Mouse (Mus musculus) testis, postnatal 10 days (tissue): ENCODE measurements around the gene Kcnk5.

Experiments used
- DNase-seq: peaks from one replicate; pipeline ENCODE4 v3.0.0; 2021; ENCODE audit warnings: low spot score

Gene Kcnk5

GRCm38 (mm10) chr14:20201066-20201683 lies 19.6 kb upstream of the Kcnk5 start:
- no peak for DNase-seq

GRCm38 (mm10) chr14:20193103-20193715 lies 11.6 kb upstream of the Kcnk5 start:
- no peak for DNase-seq

GRCm38 (mm10) chr14:20191136-20191735 lies 9.6 kb upstream of the Kcnk5 start:
- no peak for DNase-seq

DNA sequence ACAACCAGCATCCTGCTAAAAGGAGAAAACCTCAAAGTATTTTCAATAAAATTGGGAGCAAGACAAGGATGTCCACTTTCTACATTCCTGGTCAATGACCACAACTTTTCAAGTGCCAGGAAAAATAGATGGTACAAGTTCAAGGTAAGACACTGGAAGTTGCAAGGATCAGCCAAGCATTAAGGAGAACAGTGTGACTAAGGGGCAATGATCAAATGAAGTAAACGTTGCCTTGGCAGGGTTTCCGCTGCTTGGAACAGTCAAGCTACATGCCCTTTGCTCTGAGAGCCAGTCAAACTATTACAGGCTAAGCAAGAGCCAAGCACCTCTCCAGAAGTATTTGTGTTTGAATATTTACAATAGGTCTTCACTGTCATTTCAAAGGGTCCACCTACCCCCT lies 8.1 kb upstream of the Kcnk5 start:
- no peak for DNase-seq

GRCm38 (mm10) chr14:20185426-20185825 lies 3.8 kb upstream of the Kcnk5 start:
- no peak for DNase-seq

GRCm38 (mm10) chr14:20183701-20184100 lies 2.1 kb upstream of the Kcnk5 start:
- no peak for DNase-seq

DNA sequence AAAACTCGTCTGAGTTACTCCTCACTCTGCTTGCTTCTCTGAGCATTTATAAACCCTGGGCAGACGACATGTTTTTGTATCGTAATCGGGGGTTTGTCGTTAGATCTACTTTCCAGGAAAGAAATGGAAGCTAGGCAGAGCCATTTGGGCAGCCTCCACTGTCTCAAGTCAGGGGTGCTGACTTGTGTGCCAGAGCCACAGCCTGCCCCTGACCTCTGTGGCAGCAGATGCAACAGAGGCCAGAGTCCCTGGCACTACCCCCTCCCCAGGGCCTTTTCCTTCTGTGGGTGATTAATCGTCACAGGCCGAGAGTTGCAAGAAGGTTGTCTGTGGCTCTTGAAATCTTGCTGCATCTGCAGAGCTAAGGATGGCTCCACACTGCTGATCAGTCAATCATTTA lies 987 bp upstream of the Kcnk5 start:
- no peak for DNase-seq

DNA sequence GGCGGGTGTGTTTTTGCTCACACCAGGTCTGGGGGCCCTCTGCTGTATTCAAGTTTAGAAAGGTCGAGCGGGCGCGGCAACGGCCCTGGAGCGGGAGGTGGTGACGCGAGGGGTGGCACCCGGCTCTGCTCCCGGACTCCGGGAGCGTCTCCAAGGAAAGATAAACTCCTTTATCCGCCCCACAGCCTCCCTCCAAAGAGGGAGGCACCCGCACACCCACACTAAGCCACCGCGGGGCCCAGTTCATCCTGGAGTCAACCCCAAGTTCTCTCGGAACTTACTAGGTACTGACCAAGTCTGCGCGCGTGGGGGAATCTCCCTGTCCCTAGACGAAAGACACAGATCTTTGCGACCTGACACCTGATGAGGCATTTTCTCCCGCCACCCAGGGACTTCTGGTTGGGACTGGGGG lies 852 bp downstream of the Kcnk5 start:
- peak; percentile 56 for DNase-seq

DNA sequence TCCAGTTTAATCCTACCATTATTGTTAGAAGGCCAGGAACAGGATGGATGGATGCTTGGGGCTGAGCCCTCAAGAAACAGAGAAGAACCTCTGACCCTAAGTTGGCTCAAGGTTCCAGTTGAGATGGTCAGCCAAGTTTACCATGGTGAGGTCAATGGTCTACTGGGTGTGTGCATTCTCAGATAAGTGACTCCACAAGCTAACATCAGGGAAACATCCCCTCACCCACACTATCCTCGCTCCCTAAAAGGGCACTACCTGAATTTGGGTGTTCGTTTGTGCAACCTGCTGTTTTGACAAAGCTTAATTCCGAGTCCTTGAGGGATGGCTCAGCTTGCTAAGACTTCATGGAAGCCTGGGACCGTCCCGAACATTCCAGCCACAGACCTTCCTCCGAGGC lies 1.3 kb downstream of the Kcnk5 start:
- no peak for DNase-seq

DNA sequence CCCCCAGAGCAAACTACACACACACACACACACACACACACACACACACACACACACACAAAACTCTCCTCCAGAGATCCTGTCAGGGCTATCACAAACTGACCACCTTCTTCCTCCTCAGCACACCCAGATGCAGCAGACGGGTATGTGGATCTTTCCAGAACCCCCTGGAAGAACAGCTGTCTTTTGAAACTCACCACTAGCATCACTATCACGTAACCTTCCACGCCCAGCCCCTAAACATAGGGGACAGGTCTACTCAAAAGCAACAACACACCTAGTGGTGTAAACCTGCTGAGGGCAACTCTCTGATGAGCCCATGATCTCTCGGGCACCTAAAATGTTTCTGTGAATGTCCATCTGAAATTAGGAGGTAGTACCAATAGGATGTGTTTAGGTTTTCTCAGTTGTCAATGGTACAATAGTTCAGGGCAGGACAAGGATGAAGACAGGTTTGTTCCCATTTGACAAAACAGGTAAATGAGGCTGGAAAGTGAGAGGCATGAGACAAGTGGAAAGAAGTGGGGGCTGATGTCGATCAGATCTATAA lies 1.8 kb downstream of the Kcnk5 start:
- DNase-seq: no peak

- DNase-seq: no peak
Observed at GRCm38 (mm10) chr14:20179080-20179479, 2.5 kb downstream of the Kcnk5 start.

DNA sequence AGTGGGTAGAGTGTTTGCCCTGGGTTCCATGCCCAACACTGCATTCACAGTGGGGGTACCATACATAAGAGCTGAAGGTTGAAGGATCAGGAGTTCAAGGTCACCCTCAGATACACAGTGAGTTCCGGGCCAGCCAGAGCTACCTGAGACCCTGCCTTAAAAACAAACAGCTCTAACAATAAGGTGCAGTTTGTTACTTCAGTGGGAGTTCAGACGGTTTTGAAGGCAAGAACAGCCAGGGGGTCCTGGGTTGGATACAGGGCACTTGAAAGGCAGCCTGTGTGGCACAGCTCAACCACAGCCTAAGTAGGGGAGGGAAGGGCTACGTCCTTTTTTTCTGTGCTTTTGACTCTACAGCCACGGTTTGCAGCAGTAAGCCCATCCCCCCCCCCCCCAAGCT lies 3.0 kb downstream of the Kcnk5 start:
- no peak for DNase-seq

GRCm38 (mm10) chr14:20177494-20178123 lies 4.0 kb downstream of the Kcnk5 start:
- DNase-seq: no peak

DNA sequence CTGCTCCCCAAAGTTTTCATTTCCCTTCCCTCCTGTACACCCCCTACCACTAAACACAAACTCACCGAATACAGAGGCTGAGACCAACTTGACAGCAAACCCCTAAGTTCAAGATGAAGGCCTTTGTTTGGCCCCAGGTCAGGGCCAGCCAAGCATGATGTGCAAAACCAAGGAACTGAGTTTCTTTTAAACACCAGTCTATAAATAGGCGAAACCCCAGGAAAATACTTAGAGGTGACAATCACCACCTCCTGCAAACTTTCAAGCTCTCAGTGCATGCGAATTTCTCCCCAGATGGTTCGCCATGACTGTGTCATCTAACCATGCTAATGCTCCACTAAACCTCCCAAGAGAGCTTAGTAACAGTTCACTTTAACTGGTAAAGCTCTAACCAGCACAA lies 5.9 kb downstream of the Kcnk5 start:
- no peak for DNase-seq

- no peak for DNase-seq
Observed at GRCm38 (mm10) chr14:20175114-20175513, 6.5 kb downstream of the Kcnk5 start.

DNA sequence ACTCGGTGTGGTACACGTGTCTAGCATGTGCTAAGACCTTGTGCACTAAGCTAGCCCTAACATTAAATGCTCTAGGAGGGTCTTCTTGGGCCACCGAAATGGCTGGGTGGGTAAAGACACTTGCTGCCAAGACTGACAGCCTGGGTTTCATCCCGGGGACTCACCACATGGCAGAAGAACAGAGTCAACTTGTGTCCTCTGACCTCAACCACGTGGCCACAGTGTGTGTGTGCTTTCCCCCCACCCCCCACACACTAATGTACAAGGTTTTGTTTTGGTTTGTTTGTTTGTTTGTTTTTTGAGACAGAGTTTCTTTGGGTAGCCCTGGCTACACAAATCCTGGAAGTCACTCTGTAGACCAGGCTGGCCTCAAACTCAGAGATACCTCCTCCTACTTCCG lies 6.9 kb downstream of the Kcnk5 start:
- no peak for DNase-seq

DNA sequence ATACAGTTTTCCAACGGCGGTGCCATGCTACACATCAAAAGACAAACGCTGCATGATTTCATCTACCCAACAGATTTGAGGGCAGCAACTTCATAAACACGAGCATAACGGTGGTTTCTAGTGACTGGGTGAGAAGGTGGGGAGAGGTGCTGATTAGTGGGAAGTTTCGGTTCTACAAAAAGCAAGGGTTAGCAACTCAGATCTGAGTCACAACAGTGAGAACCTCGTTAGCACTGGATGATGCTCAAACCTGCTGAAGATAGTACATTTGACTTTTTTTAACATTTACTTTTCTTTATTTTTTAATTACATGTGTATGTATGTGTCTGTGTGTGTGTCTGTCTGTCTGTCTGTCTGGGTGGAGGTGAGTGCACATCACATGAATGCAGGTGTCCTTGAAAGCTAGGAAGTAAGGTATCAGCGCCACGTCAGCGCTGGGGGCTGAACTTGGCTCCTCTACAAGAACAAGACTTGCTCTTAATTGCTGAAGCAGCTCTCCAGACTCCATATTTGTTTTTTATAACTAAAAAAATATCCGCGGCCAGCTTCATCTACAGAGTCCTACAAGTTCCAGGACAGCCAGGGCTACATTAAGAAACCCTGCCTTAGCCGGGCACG lies 7.6 kb downstream of the Kcnk5 start:
- DNase-seq: no peak

DNA sequence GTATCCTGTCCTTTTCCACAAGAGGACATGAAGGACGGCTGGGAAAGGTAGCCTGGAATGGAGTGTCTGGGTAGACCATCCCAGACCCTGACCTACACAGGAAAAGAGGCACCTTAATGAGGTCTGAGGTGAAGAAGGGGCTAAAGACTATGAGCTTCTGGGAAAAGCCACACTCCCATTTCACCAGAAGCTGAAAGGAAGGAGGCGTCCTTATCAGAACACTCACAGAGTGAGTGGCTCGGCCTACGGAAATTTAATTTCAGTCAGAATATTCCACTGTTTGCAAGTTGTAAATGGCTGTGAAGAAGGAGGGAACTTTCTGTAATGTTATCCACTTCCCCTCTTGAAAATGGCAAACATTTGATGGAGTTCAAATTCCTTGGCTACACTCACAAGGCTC lies 8.7 kb downstream of the Kcnk5 start:
- DNase-seq: no peak

- DNase-seq: no peak
Observed at GRCm38 (mm10) chr14:20172509-20172908, 9.1 kb downstream of the Kcnk5 start.

DNA sequence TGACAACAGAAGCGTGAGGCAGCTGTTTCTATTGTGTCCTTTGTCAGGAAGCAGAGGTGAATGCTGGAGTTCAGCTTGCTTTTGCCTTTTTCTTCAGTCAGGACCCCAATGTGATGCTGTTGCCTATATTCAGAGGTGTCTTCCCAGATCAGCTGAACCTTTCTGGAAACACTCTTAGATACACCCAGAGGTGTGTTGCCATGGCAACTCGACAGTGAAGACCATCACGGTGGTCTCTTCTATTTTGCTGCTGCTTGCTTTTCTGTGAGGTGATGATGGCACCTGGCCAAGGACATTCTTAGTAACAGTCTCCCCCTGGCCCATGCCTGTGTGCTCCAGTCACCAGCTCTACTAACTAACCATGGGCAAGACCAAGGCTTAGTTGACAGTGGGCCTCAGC lies 9.8 kb downstream of the Kcnk5 start:
- DNase-seq: no peak

DNA sequence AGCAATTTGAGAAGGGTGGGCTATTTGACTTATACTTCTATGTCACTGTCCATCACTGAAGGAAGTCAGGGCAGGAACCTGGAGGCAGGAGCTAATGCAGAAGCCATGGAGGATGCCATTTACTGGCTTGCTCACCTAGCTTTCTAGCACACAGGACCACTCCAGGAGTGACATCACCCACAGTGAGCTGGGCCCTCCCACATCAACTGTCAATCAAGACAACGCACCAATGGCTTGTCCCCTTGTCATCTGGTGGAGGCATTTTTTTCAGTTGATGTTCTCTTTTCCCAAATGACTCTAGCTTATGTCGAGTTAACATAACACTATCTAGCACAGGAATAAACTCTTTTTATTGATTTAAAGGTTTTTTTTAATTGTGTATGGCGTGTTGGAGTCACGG lies 12.4 kb downstream of the Kcnk5 start:
- no peak for DNase-seq

DNA sequence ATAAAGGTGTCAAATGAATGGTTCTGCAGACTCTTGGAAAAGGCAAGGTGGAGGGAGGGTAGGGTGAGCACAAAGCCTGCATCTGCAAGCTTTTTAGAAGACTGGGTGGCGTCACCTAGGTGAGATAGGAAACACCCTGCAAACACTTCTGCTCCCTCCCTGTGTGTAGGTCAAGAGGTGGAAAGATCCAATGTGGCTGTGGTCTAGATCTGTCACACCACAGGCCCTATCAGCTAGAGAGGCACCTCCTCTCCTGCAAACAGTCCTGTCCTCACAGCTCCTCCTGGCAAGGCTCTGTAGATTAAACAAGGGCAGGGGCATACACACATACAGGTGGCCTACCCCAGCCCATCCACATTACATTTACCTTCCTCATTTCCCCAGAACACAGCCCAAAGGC lies 13.1 kb downstream of the Kcnk5 start:
- no peak for DNase-seq

DNA sequence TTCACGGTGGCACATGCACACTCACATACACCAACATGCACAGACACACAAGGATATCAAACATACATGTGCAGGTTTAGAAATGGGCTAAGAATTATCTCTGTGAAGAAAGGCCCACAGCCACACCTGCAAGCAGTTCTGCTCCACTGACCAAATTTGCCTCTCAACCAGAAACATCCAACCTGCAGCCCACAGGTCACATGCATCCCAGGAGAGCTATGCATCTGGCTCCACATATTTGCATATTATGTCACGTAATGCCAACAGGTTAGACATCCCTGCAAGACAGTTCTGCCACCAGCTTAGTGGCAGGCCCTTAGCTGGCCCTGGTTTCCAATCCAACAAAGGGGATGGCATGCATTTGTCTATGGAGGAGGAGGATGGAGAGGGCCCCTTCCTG lies 13.6 kb downstream of the Kcnk5 start:
- DNase-seq: no peak
